Mouse (Mus musculus): Measurements from ENCODE around the gene Syt16. TPM values are rescaled to one million over a fixed set of nuclear protein-coding genes. Genes with fewer than 3 reads are reported as not detected.
A peak's percentile ranks its signal among the peaks of the same experiment; 100 is the strongest.

Syt16 gene
- polyA plus RNA-seq, 1 experiment from 2014 or later = 1.6 TPM

DNA sequence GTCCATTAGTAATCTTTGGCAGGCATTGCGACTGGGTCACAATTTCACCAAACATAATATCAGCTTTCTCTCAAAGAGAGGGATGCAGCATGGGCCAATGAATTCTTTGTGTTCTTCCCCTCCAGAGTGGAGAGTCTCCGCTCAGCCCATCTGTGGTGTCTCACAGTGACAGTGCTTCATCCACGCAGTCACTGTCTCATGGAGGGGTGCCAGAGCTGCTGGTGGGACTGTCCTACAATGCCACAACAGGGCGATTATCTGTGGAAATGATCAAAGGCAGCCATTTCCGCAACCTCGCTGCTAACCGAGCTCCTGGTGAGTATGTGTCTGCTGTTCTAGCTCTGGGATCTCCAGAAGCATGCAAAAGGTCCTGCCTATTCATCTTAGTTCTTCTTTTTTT is 240.6 kb downstream of the Syt16 start:
- H3K4me3 ChIP-seq (ENCODE audit: low read depth, low read length) = no peak overlapping the region
- DNase-seq (peak; percentile 5), ATAC-seq (ENCODE audit: insufficient read depth) (peak; percentile 52; the same call in 1 of the 2 replicates)
- no peak overlapping the region for H3K4me2 ChIP-seq
- no peak overlapping the region for H3K9ac ChIP-seq
- 66% methylated on average over 7 of the region's 7 CpGs for WGBS
- H3K27ac ChIP-seq (ENCODE audit: low read depth) = no peak overlapping the region
- H3K4me1 ChIP-seq (ENCODE audit: insufficient read depth) = no peaks in the 10 kb centered on the region
- no peak for TF ChIP-seq CTCF (IDR thresholded peaks at IDR 0.05; ENCODE audit: low read depth)
- H3K9me3 ChIP-seq (ENCODE audit: low read depth, low read length) = no peaks in the 10 kb centered on the region
- H3K36me3 ChIP-seq (ENCODE audit: insufficient read depth) = no peaks in the 10 kb centered on the region
- H3K27me3 ChIP-seq (ENCODE audit: insufficient read depth, low read length) = no peaks in the 10 kb centered on the region

DNA sequence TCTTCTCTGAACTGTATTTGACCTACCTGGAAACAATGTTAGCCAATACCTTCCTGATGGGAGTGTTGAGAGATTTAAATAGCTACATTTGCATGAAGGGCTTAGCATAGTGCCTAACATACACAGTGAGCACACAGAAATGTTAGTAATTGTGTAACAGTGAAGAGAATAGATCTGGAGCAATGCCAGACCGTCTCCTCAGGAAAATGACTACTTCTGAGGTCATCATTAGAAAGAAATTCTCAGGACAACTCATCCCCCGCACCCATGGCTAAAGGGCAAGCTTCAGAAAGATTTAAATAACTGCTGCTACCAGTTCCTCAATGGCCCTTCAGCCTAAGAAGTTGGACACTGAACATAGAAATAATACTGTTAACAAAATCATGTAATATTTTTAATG is 241.3 kb downstream of the Syt16 start:
- Histone ChIP-seq H3K27me3 (ENCODE audit: insufficient read depth, low read length) (no peaks in the 10 kb centered on the region), H3K4me3 (ENCODE audit: low read depth, low read length) (no peak overlapping the region), H3K9ac (no peak overlapping the region), H3K4me1 (ENCODE audit: insufficient read depth) (no peaks in the 10 kb centered on the region), H3K36me3 (ENCODE audit: insufficient read depth) (no peaks in the 10 kb centered on the region), H3K9me3 (ENCODE audit: low read depth, low read length) (no peaks in the 10 kb centered on the region), H3K27ac (ENCODE audit: low read depth) (no peak overlapping the region), H3K4me2 (no peak overlapping the region)
- no peak for ATAC-seq (ENCODE audit: insufficient read depth)
- peak; percentile 7 for DNase-seq
- TF ChIP-seq CTCF (IDR thresholded peaks at IDR 0.05; ENCODE audit: low read depth) = no peak
- 56% methylated on average over 2 of the region's 2 CpGs for whole genome bisulfite sequencing

DNA sequence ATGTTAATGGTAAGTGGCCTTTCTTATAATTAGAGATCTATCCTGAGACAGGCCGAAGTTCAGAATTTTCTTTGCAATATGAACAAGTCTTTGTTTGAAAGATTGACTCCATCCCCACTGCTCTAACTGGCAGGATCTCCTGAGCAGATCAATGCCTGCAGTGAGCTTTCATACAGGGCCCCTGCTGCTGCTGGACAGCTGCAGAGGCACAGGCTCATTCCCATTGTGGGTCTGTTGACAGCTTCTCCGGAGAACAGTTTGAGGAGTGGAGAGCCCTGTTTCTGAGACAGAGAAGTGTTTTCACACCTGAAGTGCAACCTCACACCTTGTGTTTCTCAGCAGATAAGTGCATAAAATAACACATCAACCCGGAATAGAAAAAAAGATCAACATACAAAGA is 267.4 kb downstream of the Syt16 start:
- Histone ChIP-seq H3K27me3 (ENCODE audit: insufficient read depth, low read length) (no peaks in the 10 kb centered on the region), H3K9ac (no peak overlapping the region), H3K36me3 (ENCODE audit: insufficient read depth) (no peaks in the 10 kb centered on the region), H3K9me3 (ENCODE audit: low read depth, low read length) (no peaks in the 10 kb centered on the region), H3K4me1 (ENCODE audit: insufficient read depth) (no peaks in the 10 kb centered on the region), H3K4me3 (ENCODE audit: low read depth, low read length) (no peak overlapping the region), H3K27ac (ENCODE audit: low read depth) (no peak overlapping the region), H3K4me2 (no peak overlapping the region)
- WGBS = 45% methylated on average over 3 of the region's 3 CpGs
- no peak for TF ChIP-seq CTCF (IDR thresholded peaks at IDR 0.05; ENCODE audit: low read depth)
- ATAC-seq (ENCODE audit: insufficient read depth) (no peak), DNase-seq (no peak)

DNA sequence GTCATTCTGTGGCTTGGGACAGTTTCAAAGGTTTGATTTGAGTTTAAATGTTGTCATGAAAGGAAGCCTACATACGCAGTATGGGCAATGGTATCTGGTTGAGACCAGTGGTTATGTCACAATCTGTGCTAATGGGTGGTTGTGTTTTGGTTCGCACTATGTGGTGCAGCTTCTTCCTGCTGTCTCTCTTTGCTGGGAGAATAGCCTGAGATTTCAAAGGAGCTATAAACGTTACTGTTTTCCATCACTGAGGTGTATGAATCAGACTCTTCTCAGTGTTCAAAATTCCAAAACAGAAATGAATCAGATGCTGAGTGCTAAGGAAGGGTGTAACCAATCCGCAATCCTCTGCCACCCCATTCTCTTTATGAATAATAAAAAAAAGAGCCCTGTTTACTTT is 269.6 kb downstream of the Syt16 start:
- Histone ChIP-seq H3K4me2 (no peak overlapping the region), H3K27ac (ENCODE audit: low read depth) (no peak overlapping the region), H3K36me3 (ENCODE audit: insufficient read depth) (no peaks in the 10 kb centered on the region), H3K9me3 (ENCODE audit: low read depth, low read length) (no peaks in the 10 kb centered on the region), H3K27me3 (ENCODE audit: insufficient read depth, low read length) (no peaks in the 10 kb centered on the region), H3K4me3 (ENCODE audit: low read depth, low read length) (no peak overlapping the region), H3K4me1 (ENCODE audit: insufficient read depth) (no peaks in the 10 kb centered on the region), H3K9ac (no peak overlapping the region)
- no peak for TF ChIP-seq CTCF (IDR thresholded peaks at IDR 0.05; ENCODE audit: low read depth)
- 88% methylated on average over 4 of the region's 4 CpGs for WGBS
- DNase-seq (no peak), ATAC-seq (ENCODE audit: insufficient read depth) (no peak)

DNA sequence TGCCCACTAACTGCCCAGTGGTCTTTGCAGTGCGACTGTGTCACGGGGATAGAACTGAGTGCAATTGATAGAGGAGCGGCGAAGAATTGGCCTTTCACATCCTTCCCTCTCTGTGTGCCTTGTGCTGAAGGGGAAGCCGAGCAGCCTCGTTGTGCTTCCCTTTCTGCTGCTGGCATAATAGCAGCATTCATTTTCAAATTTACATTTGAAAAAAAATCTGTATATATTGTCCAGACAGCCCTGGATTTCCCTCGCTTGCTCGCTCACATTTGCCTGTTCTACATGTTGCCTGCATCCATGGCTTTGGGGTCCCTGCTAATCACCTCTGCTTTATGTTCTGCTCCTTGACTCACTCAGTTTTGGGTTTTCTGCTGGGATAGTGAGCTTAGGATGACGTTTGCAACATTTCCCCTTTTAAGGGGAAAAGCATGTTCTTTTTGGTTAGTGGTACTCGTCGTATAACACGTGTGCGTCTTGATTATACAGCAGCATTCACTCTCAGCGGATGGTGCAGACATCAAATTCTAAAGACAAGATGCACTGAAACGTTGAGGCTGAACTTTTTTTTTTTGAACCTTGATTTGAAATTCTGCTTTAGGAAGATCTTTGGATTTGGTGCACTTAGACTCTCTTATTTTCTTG is 271.3 kb downstream of the Syt16 start:
- DNase-seq = no peak
- Histone ChIP-seq H3K9ac (no peak overlapping the region), H3K4me2 (no peak overlapping the region), H3K9me3 (ENCODE audit: low read depth, low read length) (no peaks in the 10 kb centered on the region), H3K4me1 (ENCODE audit: insufficient read depth) (no peaks in the 10 kb centered on the region), H3K4me3 (ENCODE audit: low read depth, low read length) (no peak overlapping the region), H3K27me3 (ENCODE audit: insufficient read depth, low read length) (no peaks in the 10 kb centered on the region), H3K27ac (ENCODE audit: low read depth) (no peak overlapping the region), H3K36me3 (ENCODE audit: insufficient read depth) (no peaks in the 10 kb centered on the region)
- ATAC-seq (ENCODE audit: insufficient read depth) = no peak
- WGBS = 80% methylated on average over 15 of the region's 15 CpGs
- no peak for TF ChIP-seq CTCF (IDR thresholded peaks at IDR 0.05; ENCODE audit: low read depth)

DNA sequence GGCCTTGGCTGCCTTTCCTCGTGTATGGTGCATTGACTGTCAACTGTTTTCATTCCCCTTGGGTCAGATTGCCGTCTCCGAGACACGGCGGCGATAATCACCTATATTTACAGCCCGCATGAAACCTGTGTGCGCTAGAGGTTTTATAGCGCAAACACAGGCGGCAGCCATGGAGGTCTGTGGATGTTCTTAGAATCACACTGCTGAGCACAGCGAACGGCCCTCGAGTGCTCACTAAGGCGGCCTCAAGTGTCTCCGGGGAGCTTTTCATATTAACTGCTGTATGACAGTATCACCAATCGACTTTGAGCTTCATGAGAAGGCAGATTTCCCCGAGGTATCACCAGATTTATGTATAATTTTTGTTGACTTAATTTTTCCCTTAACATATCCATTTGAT is 275.1 kb downstream of the Syt16 start:
- no peak for ATAC-seq (ENCODE audit: insufficient read depth)

DNA sequence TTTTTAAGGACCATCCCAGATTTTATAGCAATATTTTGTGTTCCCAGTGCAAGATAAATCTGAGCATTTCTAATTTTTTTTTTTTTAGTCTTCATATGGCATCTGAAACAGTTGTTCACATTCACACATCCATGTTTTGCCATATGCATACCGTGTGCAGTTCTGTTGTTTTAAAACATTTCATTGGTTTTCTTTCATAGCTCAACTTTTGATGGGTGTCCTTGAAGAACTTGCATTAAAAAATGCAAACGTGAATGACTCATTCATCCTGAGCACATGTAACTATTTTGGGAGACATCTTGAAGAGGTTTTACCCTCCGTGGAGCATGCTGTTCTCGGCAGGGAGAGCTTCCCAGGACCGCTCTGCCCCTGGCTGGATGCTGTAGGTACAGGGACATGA is 279.8 kb downstream of the Syt16 start:
- no peak overlapping the region for H3K9ac ChIP-seq
- no peaks in the 10 kb centered on the region for H3K4me1 ChIP-seq (ENCODE audit: insufficient read depth)
- WGBS = 70% methylated on average over 5 of the region's 5 CpGs
- H3K4me3 ChIP-seq (ENCODE audit: low read depth, low read length) = no peak overlapping the region
- no peak for TF ChIP-seq CTCF (IDR thresholded peaks at IDR 0.05; ENCODE audit: low read depth)
- H3K36me3 ChIP-seq (ENCODE audit: insufficient read depth) = no peaks in the 10 kb centered on the region
- no peak overlapping the region for H3K27ac ChIP-seq (ENCODE audit: low read depth)
- ATAC-seq (ENCODE audit: insufficient read depth) (no peak), DNase-seq (no peak)
- H3K4me2 ChIP-seq = no peak overlapping the region
- no peaks in the 10 kb centered on the region for H3K9me3 ChIP-seq (ENCODE audit: low read depth, low read length)
- no peaks in the 10 kb centered on the region for H3K27me3 ChIP-seq (ENCODE audit: insufficient read depth, low read length)

More for the DNA sequence above, 275.1 kb downstream of the Syt16 start:
- DNase-seq = no peak
- Histone ChIP-seq H3K9ac (no peak overlapping the region), H3K27me3 (ENCODE audit: insufficient read depth, low read length) (no peaks in the 10 kb centered on the region), H3K4me2 (no peak overlapping the region), H3K4me3 (ENCODE audit: low read depth, low read length) (no peak overlapping the region), H3K27ac (ENCODE audit: low read depth) (no peak overlapping the region), H3K4me1 (ENCODE audit: insufficient read depth) (no peaks in the 10 kb centered on the region), H3K9me3 (ENCODE audit: low read depth, low read length) (no peaks in the 10 kb centered on the region), H3K36me3 (ENCODE audit: insufficient read depth) (no peaks in the 10 kb centered on the region)
- TF ChIP-seq CTCF (IDR thresholded peaks at IDR 0.05; ENCODE audit: low read depth) = no peak
- 89% methylated on average over 17 of the region's 17 CpGs for WGBS

Data from lung, embryonic 14.5 days (tissue).